Comparison of ENCODE assay signal across 8 mouse cellular contexts in genomic region chr3:89912543-89913391, GRCm38 (mm10). TPM values are rescaled to one million over a fixed set of nuclear protein-coding genes. Genes with fewer than 3 reads are reported as not detected.
A peak's percentile ranks its signal among the peaks of the same experiment; 100 is the strongest.
DNase-seq lines count a peak whose midpoint lies in the region; ATAC-seq and TF ChIP-seq lines count a peak whose summit lies in the region.

Gene Il6ra, minus strand, starts transcription at chr3:89913196.

- H3K4me2 ChIP-seq in lung, embryonic 16.5 days (ENCODE audit: low read depth, low read length) = peak within 1 kb of the TSS; percentile 98

- peaks cover 0 to 9% of the 10 kb centered on the region in 2 experiments; a peak in 2 of 4 replicates for H3K36me3 ChIP-seq in MEL (ENCODE audit: control insufficient read depth in 1 of 2, insufficient read depth in 2 of 2, low read length in 2 of 2)
- no peaks in the 10 kb centered on the region for H3K36me3 ChIP-seq in hindbrain, embryonic 10.5 days
- H3K36me3 ChIP-seq in lung, embryonic 16.5 days (ENCODE audit: control insufficient read depth, insufficient read depth, low read length) = no peaks in the 10 kb centered on the region
- no peaks in the 10 kb centered on the region for H3K36me3 ChIP-seq in thymus, adult 2 months (ENCODE audit: control insufficient read depth, insufficient read depth, low read length)

- H3K4me1 ChIP-seq in MEL (ENCODE audit: control insufficient read depth in 1 of 2, insufficient read depth in 2 of 2, low read length in 2 of 2) = peaks cover 0 to 19% of the 10 kb centered on the region in 2 experiments; a peak in 3 of 4 replicates
- H3K4me1 ChIP-seq in cerebellum, adult 2 months (ENCODE audit: control insufficient read depth, insufficient read depth, low read length) = 0 out of 2 replicates have a peak, but pooled peaks cover 2% of the 10 kb centered on the region
- H3K4me1 ChIP-seq in hindbrain, embryonic 10.5 days (replicated peaks) = peaks cover 17% of the 10 kb centered on the region
- peaks cover 10% of the 10 kb centered on the region for H3K4me1 ChIP-seq in lung, embryonic 16.5 days (replicated peaks; ENCODE audit: control insufficient read depth, insufficient read depth, low read length)
- H3K4me1 ChIP-seq in thymus, adult 2 months (replicated peaks; ENCODE audit: control insufficient read depth, insufficient read depth, low read length) = peaks cover 20% of the 10 kb centered on the region

- peak within 1 kb of the TSS; percentile 50 for H3K9ac ChIP-seq in MEL (ENCODE audit: control insufficient read depth, low read depth, low read length, poor library complexity, severe bottlenecking)
- H3K9ac ChIP-seq in lung, embryonic 16.5 days (ENCODE audit: low read length) = peak within 1 kb of the TSS; percentile 70

- TF ChIP-seq POLR2A in MEL (IDR thresholded peaks at IDR 0.05; ENCODE audit: control insufficient read depth in 1 of 2, insufficient read depth in 1 of 2, low read depth in 1 of 2, low read length in 2 of 2, poor library complexity in 1 of 2) = no peak
- no peak for TF ChIP-seq POLR2A in cerebellum, adult 2 months (IDR thresholded peaks at IDR 0.05; ENCODE audit: borderline replicate concordance, insufficient read depth, low read length)
- no peak for TF ChIP-seq POLR2A in thymus, adult 2 months (IDR thresholded peaks at IDR 0.05; ENCODE audit: control insufficient read depth, extremely low read depth, insufficient read depth, low read length, poor library complexity)

- peaks cover 1 to 7% of the 10 kb centered on the region in 2 experiments; a peak in 3 of 4 replicates for H3K27me3 ChIP-seq in MEL (ENCODE audit: control insufficient read depth in 1 of 2, insufficient read depth in 2 of 2, low read length in 2 of 2)
- no peaks in the 10 kb centered on the region for H3K27me3 ChIP-seq in cerebellum, adult 2 months (ENCODE audit: control insufficient read depth, insufficient read depth, low read length)
- H3K27me3 ChIP-seq in hindbrain, embryonic 10.5 days (ENCODE audit: insufficient read depth, poor library complexity, severe bottlenecking) = peaks cover 57% of the 10 kb centered on the region
- H3K27me3 ChIP-seq in lung, embryonic 16.5 days (ENCODE audit: control insufficient read depth, insufficient read depth, low read depth, low read length) = peaks cover 8% of the 10 kb centered on the region; the same call in 1 of the 2 replicates
- H3K27me3 ChIP-seq in thymus, adult 2 months (ENCODE audit: control insufficient read depth, insufficient read depth, low read length) = no peaks in the 10 kb centered on the region; the same call in 1 of the 2 replicates

- no peak within 1 kb of the TSS for H3K27ac ChIP-seq in MEL (ENCODE audit: control insufficient read depth, low read depth, low read length)
- H3K27ac ChIP-seq in cerebellum, adult 2 months (ENCODE audit: insufficient read depth, low read length) = no peak within 1 kb of the TSS
- peak within 1 kb of the TSS; percentile 75 for H3K27ac ChIP-seq in hindbrain, embryonic 10.5 days
- H3K27ac ChIP-seq in lung, embryonic 16.5 days (ENCODE audit: low read length) = peak within 1 kb of the TSS; percentile 65
- H3K27ac ChIP-seq in thymus, adult 2 months (ENCODE audit: control insufficient read depth, insufficient read depth, low read length) = peak within 1 kb of the TSS; percentile 4; the same call in 1 of the 2 replicates

- H3K4me3 ChIP-seq in MEL (ENCODE audit: control insufficient read depth in 1 of 2, insufficient read depth in 1 of 2, low read depth in 2 of 2, low read length in 2 of 2) = peak within 1 kb of the TSS; percentile 52 to 65
- H3K4me3 ChIP-seq in cerebellum, adult 2 months (replicated peaks; ENCODE audit: insufficient read depth, low read depth, low read length) = peak within 1 kb of the TSS; percentile 36
- H3K4me3 ChIP-seq in hindbrain, embryonic 10.5 days = peak within 1 kb of the TSS; percentile 61
- peak within 1 kb of the TSS; percentile 60 for H3K4me3 ChIP-seq in lung, embryonic 16.5 days (ENCODE audit: low read length)
- peak within 1 kb of the TSS; percentile 52 for H3K4me3 ChIP-seq in thymus, adult 2 months (ENCODE audit: control insufficient read depth, insufficient read depth, low read length)

- no peaks in the 10 kb centered on the region for H3K79me2 ChIP-seq in MEL (ENCODE audit: control insufficient read depth, insufficient read depth, low read length, poor library complexity)

- TF ChIP-seq CTCF in MEL (IDR thresholded peaks at IDR 0.05 in 2 of 3, conservative IDR thresholded peaks at IDR 0.05 in 1 of 3; ENCODE audit: control insufficient read depth in 1 of 3, insufficient read depth in 1 of 3, low read depth in 2 of 3, low read length in 3 of 3, poor library complexity in 1 of 3, severe bottlenecking in 1 of 3) = peak in 1 of 3 experiments; percentile 42; a peak in 5 of 6 replicates
- no peak for TF ChIP-seq CTCF in cerebellum, adult 2 months (IDR thresholded peaks at IDR 0.05; ENCODE audit: borderline replicate concordance, insufficient read depth, low read depth, low read length)
- no peak for TF ChIP-seq CTCF in thymus, adult 2 months (IDR thresholded peaks at IDR 0.05; ENCODE audit: borderline replicate concordance, control insufficient read depth, extremely low read depth, insufficient read depth, low read length, poor library complexity)

- peak in 1 of 2 experiments; percentile 27; a peak in 2 of 4 replicates for TF ChIP-seq EP300 in MEL (IDR thresholded peaks at IDR 0.05; ENCODE audit: low read depth in 1 of 2, low read length in 2 of 2)

- 2% methylated on average over 75 of the region's 75 CpGs for WGBS in cerebellum, adult 2 months
- WGBS in hindbrain, embryonic 10.5 days = 2% methylated on average over 75 of the region's 75 CpGs
- 2% methylated on average over 74 of the region's 75 CpGs for WGBS in lung, embryonic 16.5 days
- 3% methylated on average over 75 of the region's 75 CpGs for whole genome bisulfite sequencing in thymus, adult 2 months

- no peaks in the 10 kb centered on the region for H3K9me3 ChIP-seq in MEL (replicated peaks; ENCODE audit: insufficient read depth, low read length)
- no peaks in the 10 kb centered on the region for H3K9me3 ChIP-seq in hindbrain, embryonic 10.5 days
- no peaks in the 10 kb centered on the region for H3K9me3 ChIP-seq in lung, embryonic 16.5 days (ENCODE audit: control insufficient read depth, low read length)

- TF ChIP-seq RAD21 in MEL (IDR thresholded peaks at IDR 0.05; ENCODE audit: low read depth, low read length) = no peak

- ATAC-seq in lung, embryonic 16.5 days (ENCODE audit: low read depth) = peak; percentile 91

- peak; percentile 91 for DNase-seq in MEL (ENCODE audit: low read depth, low spot score)
- peak; percentile 65 to 72 for DNase-seq in cerebellum, adult 2 months
- DNase-seq in frontal cortex, adult 2 months (ENCODE audit: extremely low spot score in 1 of 2, low spot score in 1 of 2) = peak; percentile 50 to 72
- DNase-seq in hindbrain, embryonic 10.5 days (ENCODE audit: low spot score) = peak; percentile 74
- peak; percentile 92 for DNase-seq in layer of hippocampus, adult 9-11 months
- peak; percentile 87 for DNase-seq in ovary, adult 18-20 months (ENCODE audit: low spot score)
- peak; percentile 54 for DNase-seq in thymus, adult 2 months

TF ChIP-seq in MEL, 35 proteins besides CTCF, POLR2A, EP300 and RAD21 (continues in another document):
- TF ChIP-seq RCOR1 (IDR thresholded peaks at IDR 0.05; ENCODE audit: low read depth, low read length) (no peak), MYB (IDR thresholded peaks at IDR 0.05; ENCODE audit: low read depth, low read length) (no peak), CHD1 (IDR thresholded peaks at IDR 0.05; ENCODE audit: low read depth, low read length) (no peak), ELF1 (IDR thresholded peaks at IDR 0.05; ENCODE audit: low read depth, low read length) (0 out of 2 replicates have a peak, but pooled peaks have one; percentile 40), E2F4 (IDR thresholded peaks at IDR 0.05; ENCODE audit: borderline replicate concordance, low read depth, low read length) (no peak), MAFK (IDR thresholded peaks at IDR 0.05; ENCODE audit: borderline replicate concordance, low read depth, low read length) (no peak), ZNF384 (IDR thresholded peaks at IDR 0.05; ENCODE audit: low read depth, low read length) (no peak), ZKSCAN1 (IDR thresholded peaks at IDR 0.05; ENCODE audit: low read depth, low read length) (no peak), MAZ (IDR thresholded peaks at IDR 0.05; ENCODE audit: low read depth, low read length) (no peak), CHD2 (IDR thresholded peaks at IDR 0.05; ENCODE audit: low read length) (no peak), MAX (IDR thresholded peaks at IDR 0.05; ENCODE audit: low read length) (peak; percentile 96), SMC3 (IDR thresholded peaks at IDR 0.05; ENCODE audit: low read depth, low read length) (0 out of 2 replicates have a peak, but pooled peaks have one; percentile 9), NELFE (IDR thresholded peaks at IDR 0.05; ENCODE audit: low read depth, low read length) (no peak), TBP (IDR thresholded peaks at IDR 0.05; ENCODE audit: low read depth, low read length) (peak; percentile 93), JUND (IDR thresholded peaks at IDR 0.05; ENCODE audit: low read depth, low read length) (no peak), USF1 (IDR thresholded peaks at IDR 0.05; ENCODE audit: low read depth, low read length) (peak; percentile 92), GATA1 (IDR thresholded peaks at IDR 0.05; ENCODE audit: low read depth, low read length) (no peak), SIN3A (IDR thresholded peaks at IDR 0.05; ENCODE audit: low read length) (peak; percentile 65), GABPA (IDR thresholded peaks at IDR 0.05; ENCODE audit: low read depth, low read length) (no peak), MYC (IDR thresholded peaks at IDR 0.05; ENCODE audit: low read depth, low read length) (peak; percentile 66; the same call in 1 of the 2 replicates), KAT2A (conservative IDR thresholded peaks at IDR 0.05; ENCODE audit: low read depth, low read length) (no peak), UBTF (IDR thresholded peaks at IDR 0.05; ENCODE audit: borderline replicate concordance, insufficient read depth, low read depth, low read length) (peak; percentile 98), ZMIZ1 (IDR thresholded peaks at IDR 0.05; ENCODE audit: low read depth, low read length) (no peak), BHLHE40 (IDR thresholded peaks at IDR 0.05; ENCODE audit: borderline replicate concordance, low read depth, low read length) (peak; percentile 98)

RNA-seq across cellular contexts. Expression of gene Il6ra, which starts in this region (rescaled TPM):
- 0.13 and 0.15 TPM in 2 replicates for total RNA-seq in MEL (2012; rRNA removed)
- polyA plus RNA-seq in MEL (2012; ENCODE audit: insufficient read depth in 1 of 2, insufficient read length in 2 of 2, low read depth in 1 of 2, low replicate concordance in 2 of 2, missing spikeins in 1 of 2) = 1 to 10 TPM in 1 of 2 experiments, not detected in 1; 3.4 TPM
- 1.1 and 1.3 TPM in 2 replicates for polyA plus RNA-seq in cerebellum, adult 2 months (2012; rRNA removed)
- 1.7 and 2.3 TPM in 2 replicates for polyA plus RNA-seq in frontal cortex, adult 2 months (2012; rRNA removed)
- polyA plus RNA-seq in hindbrain, embryonic 10.5 days (2016; fragmentation: Nextera tagmentation; extraction: Ambion mirVana) = 0.52 and 1.5 TPM in 2 replicates
- polyA plus RNA-seq in lung, embryonic 16.5 days (2015; fragmentation: Nextera tagmentation; extraction: Ambion mirVana) = 5.2 and 5.6 TPM in 2 replicates
- 10.4 and 11.1 TPM in 2 replicates for polyA plus RNA-seq in thymus, adult 2 months (2012; rRNA removed)

Comparison
In these comparisons a context has a peak if more than half of its experiments do, and no peak if none do; other contexts are left out.
1. H3K27ac ChIP-seq: peak in hindbrain, embryonic 10.5 days (single experiment), lung, embryonic 16.5 days (single experiment) and thymus, adult 2 months (single experiment); none in MEL (single experiment) and cerebellum, adult 2 months (single experiment).
2. Peak in every context shown above with its lines, with median percentiles within 50 percentile points of each other: DNase-seq and H3K4me3 ChIP-seq.